In genomic region chr11:83302526-83303251, GRCm38 (mm10) we compare ENCODE assay signal across 8 mouse cellular contexts. TPM values are rescaled to one million over a fixed set of nuclear protein-coding genes. Genes with fewer than 3 reads are reported as not detected.
DNase-seq lines count a peak whose midpoint lies in the region; ATAC-seq lines count a peak whose summit lies in the region.

Pex12 (minus strand) TSS chr11:83302586.

- DNase-seq in adrenal gland, adult (ENCODE audit: inconsistent age in 2 of 2, low spot score in 1 of 2), result peak; percentile 94 to 99
- peak; percentile 98 for DNase-seq in embryo, embryonic 10.5 days (ENCODE audit: low spot score)
- peak; percentile 92 for DNase-seq in gastrocnemius, postnatal 14 days
- DNase-seq in left cerebral cortex, postnatal 10 days (ENCODE audit: extremely low spot score in 1 of 2, low spot score in 2 of 2), result peak; percentile 96
- DNase-seq in right cerebral cortex, postnatal 25 days, result peak; percentile 93
- DNase-seq in urinary bladder, postnatal 4 days (ENCODE audit: low spot score in 2 of 2), result peak; percentile 88 to 94

- intact Hi-C loops in gastrocnemius, postnatal 14 days (cut with DNase I; ENCODE audit: low total_unique reads), result no loop called here
- intact Hi-C loops in left cerebral cortex, postnatal 10 days (cut with DNase I), result no loop called here

- peak; percentile 80 for ATAC-seq in inflammation-experienced regulatory T-cells, adult 6 months
- ATAC-seq in megakaryocyte-erythroid progenitor cell, adult 5-6 weeks (replicated peaks; ENCODE audit: low FRiP score, low TSS enrichment, poor library complexity, severe bottlenecking), result peak; percentile 81

RNA-seq across cellular contexts. Expression of gene Pex12, which starts in this region (rescaled TPM):
- total RNA-seq in gastrocnemius, postnatal 14 days (2021), result 10 to 100 TPM; 11.1 to 13.8 TPM
- 10 to 100 TPM in 2 of 3 experiments, 1 to 10 TPM in 1; 8.4 to 15.4 (median 13.2) TPM for polyA plus RNA-seq in inflammation-experienced regulatory T-cells, adult 6 months (2017; shearing (Covaris generic))
- 10 to 100 TPM in 1 of 2 experiments, 1 to 10 TPM in 1; 7.2 to 11.8 TPM for total RNA-seq in left cerebral cortex, postnatal 10 days (2021)
- total RNA-seq in megakaryocyte-erythroid progenitor cell, adult 5-6 weeks (2014; fragmentation: Nextera tagmentation), result 7.6 and 10.1 TPM in 2 replicates
- 9.5 and 9.6 TPM in 2 replicates for total RNA-seq in megakaryocyte-erythroid progenitor cell, adult 5-6 weeks (2017)

Comparison
In these comparisons a context has a peak if more than half of its experiments do, and no peak if none do; other contexts are left out.
1. Peak in every context shown above with its lines: DNase-seq and ATAC-seq.